Mouse (Mus musculus): ENCODE measurements around the gene Plekhg1. TPM values are rescaled to one million over a fixed set of nuclear protein-coding genes. Genes with fewer than 3 reads are reported as not detected.

Gene Plekhg1
- total RNA-seq, 2 experiments from 2014 or later, result 2.7 to 4.9 TPM

DNA sequence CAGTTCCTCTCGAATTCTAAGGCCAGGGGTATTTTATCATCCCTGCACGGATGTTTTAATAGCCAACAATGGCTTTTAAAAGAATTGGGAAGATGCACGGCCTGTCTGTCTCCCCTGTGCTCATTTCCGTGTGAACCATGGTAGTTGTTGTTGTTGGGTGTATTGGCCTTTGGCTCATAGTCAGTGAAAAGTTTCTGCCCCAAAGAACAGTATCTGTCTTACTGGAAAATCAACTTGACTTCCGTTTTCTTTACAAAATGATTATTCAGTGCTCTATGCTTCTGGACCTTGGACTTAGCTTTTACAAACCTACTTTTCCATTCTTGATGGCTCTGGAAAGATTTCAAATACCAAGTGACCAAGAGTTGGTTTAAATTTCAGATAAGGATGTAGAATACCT lies 104.3 kb downstream of the Plekhg1 start:
- no peak for TF ChIP-seq CTCF (IDR thresholded peaks at IDR 0.05)
- H3K4me3 ChIP-seq, result no peak overlapping the region
- DNase-seq, result no peak
- H3K27ac ChIP-seq, result no peak overlapping the region
- intact Hi-C loops (cut with DNase I), result no loop called here

DNA sequence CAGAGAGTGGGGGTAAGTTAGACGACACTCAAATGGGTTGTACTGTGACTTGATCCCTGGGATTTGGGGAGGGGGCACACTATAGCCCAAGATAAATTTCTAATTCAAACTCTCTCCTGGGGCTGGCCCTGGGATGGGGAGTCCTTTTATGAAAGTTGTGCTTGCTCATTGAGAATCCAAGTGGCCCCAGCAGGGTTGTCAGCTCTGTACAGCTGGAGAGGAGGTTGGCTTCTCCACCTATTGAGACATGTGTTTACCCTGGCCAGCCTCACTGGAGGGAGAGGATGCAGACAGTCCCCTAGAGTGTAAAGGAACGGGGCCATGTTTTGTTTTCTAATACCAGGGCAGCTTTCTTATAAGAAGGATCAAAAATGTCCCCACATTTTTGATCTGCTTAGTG lies 106.9 kb downstream of the Plekhg1 start:
- DNase-seq, result no peak
- Histone ChIP-seq H3K4me3 (no peak overlapping the region), H3K27ac (no peak overlapping the region)
- intact Hi-C loops (cut with DNase I), result no loop called here
- TF ChIP-seq CTCF (IDR thresholded peaks at IDR 0.05), result no peak

DNA sequence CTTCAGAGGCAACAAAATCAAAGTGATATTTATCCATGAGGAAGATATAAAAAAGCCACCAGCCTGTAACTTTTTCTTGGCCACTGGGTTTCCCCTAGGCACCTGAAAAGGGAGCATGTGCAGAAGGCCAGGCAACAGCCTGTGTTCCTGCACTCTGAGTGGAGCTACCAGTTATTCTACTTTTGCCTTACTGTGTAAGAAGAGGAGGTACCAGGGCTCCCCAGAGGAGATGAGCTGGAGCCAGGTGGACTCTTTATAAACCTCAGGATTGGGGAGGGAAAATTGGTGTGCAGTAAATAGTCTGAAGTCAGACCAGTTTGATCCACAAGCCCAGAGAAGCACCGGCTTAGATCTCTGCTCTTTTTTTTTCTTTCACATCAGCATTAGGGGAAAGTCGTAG lies 111.3 kb downstream of the Plekhg1 start:
- H3K27ac ChIP-seq, result no peak overlapping the region
- no peak for DNase-seq
- no peak overlapping the region for H3K4me3 ChIP-seq
- no peak for TF ChIP-seq CTCF (IDR thresholded peaks at IDR 0.05)
- intact Hi-C loops (cut with DNase I), result no loop called here

DNA sequence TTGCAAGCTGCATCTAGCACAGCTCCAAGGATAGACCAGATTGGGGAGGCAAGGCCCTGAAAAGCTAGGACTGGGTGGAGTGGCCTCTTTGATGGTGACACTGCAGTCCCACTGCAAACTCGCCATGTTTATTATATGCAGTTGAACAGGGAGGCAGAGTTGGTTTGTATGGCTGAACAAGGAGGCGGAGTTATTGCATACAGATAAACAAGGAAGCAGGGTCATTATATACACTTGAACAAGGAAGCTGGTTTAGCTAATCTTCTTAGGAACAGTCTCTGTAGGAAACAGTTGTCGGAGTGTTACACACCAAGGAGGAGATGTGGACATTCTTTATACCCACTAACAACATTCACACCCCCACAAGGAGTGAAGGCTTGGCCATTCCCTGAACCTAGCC lies 112.6 kb downstream of the Plekhg1 start:
- no peak for TF ChIP-seq CTCF (IDR thresholded peaks at IDR 0.05)
- no peak for DNase-seq
- intact Hi-C loops (cut with DNase I), result no loop called here
- Histone ChIP-seq H3K4me3 (no peak overlapping the region), H3K27ac (no peak overlapping the region)

DNA sequence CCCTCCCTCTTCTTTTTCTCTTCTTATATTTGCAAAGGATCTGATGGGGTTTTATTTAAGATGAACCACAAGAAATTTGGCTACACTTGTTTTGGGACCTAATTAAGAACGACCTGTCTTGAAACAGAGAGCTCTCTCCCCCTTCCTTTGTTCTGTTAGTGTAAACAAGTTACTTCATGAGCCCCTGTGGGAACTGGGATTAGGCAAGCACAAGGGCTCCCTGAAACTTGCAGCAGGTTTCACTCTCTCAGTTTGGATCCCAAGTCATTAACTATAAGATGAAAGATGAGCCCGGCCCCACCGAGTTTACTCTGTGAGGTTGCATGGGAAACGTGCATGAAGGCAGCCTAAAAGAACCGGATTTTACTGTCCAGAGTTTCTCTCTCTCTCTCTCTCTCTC lies 117.7 kb downstream of the Plekhg1 start:
- peak; percentile 21 for DNase-seq
- intact Hi-C loops (cut with DNase I), result no loop called here
- Histone ChIP-seq H3K27ac (no peak overlapping the region), H3K4me3 (no peak overlapping the region)
- TF ChIP-seq CTCF (IDR thresholded peaks at IDR 0.05), result no peak

DNA sequence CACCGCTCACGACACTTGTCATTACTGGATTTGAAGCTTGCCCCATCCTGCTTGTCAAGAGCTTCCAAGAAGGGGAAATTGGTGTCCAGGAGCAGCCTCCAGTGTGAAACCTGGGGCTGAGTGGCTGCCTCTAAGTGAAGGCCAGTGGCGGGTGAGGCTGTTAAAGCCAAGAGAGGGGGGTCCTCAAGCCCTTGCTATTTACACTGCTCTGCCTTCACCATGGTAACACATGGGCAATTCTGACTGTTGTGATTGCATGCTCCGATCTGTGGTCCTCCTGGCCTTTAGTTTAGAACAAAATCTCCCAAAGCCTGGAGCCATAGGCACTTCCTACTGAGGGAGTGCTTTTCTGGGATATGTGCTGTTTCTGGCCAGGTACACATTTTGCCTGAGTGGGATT lies 118.3 kb downstream of the Plekhg1 start:
- DNase-seq, result no peak
- intact Hi-C loops (cut with DNase I), result no loop called here
- Histone ChIP-seq H3K4me3 (no peak overlapping the region), H3K27ac (no peak overlapping the region)
- TF ChIP-seq CTCF (IDR thresholded peaks at IDR 0.05), result no peak

DNA sequence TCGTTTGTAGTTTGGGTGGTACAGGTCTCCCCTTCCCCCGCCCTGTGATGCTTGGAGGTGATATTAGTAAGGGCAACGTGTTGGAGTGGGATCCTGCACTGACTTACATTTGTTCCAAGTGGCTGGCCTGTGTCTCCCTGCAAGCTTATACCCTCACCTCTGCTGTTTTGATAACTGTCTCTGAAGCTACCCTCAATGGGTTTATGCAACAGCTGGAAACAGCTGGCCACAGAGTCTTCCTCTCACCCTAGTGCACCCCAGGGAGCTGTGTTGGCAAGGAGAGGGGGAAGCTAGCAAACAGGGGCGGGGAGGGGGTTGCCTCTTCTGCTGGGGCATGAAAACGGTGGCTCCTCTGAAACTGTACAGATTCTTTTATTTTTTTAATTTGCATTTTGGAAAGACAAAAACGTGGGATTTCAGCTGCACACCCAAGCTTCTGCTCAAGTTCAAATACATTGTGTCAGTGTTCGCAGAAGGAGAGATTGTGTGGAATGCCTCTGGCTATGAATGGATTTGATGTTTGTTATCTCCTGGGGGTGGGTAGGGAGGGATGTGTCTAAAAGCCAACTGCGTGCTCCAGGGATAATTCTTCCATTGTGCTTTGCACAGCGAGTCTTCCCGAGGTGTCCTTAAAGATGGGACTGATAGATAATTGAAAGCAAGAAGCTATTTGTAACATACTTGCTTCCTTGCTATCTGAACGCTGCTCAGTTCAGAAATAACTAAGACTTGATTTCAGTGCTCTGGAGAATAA lies 119.0 kb downstream of the Plekhg1 start:
- TF ChIP-seq CTCF (IDR thresholded peaks at IDR 0.05), result no peak
- intact Hi-C loops (cut with DNase I), result no loop called here
- Histone ChIP-seq H3K27ac (no peak overlapping the region), H3K4me3 (no peak overlapping the region)
- DNase-seq, result peak; percentile 32

DNA sequence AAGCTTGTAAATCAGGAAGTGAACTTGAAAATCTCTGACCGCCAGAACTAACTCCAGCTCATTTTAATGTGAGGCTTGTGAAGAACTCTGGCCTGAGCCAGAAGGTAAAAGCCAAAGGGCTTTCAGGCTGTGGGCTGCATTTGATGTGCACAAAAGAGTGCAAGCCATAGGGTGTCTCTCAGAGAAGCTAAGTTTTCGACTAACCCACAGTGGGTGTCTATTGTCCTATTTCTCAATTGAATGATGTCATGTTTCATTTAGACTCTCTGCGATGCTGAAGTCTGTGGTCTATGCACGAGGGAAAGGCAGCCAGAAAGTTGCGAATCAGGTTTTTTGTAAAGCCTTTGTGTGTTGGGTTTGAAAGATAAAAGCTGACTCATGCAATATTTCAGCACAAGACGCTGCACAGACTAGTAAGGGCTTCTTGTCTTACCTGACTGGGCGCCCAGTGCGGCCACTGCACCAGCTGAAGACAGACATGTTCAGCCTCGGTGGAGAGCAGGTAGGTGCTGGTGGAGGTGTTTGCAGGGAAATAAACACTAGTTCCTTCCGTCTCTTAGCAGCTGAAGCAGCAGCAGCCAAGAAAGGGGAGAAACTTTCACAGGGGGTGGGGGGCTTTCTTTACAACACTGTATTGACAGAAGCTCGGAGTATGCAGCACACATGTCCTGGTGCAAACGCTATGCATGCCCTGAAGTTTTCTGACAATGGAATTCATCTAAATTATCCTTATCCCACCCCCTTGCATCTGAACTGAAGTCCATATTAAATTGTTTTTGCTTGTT lies 123.4 kb downstream of the Plekhg1 start:
- intact Hi-C loops (cut with DNase I), result no loop called here
- H3K4me3 ChIP-seq, result peak overlapping the region; percentile 26; the same call in 1 of the 2 replicates
- no peak for TF ChIP-seq CTCF (IDR thresholded peaks at IDR 0.05)
- peak overlapping the region; percentile 4; the same call in 1 of the 2 replicates for H3K27ac ChIP-seq
- DNase-seq, result no peak

DNA sequence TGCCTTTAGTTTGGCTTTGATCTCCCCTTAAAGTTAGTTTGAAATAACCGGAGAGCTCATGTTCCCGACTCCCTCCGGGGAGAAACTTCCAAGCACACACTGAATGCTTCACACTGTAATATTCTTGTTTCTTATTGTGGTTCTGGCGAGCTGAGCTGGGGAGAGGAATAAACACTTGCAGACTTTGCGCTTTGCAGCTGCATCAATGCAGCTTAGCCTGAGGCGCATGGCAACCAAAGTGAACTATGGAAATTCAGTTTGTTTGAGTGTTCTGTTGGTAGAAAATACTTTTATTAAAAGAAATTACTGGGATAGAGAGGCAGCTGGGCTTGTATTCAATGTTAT lies 124.0 kb downstream of the Plekhg1 start:
- intact Hi-C loops (cut with DNase I), result no loop called here
- peak overlapping the region; percentile 26; the same call in 1 of the 2 replicates for H3K4me3 ChIP-seq
- DNase-seq, result no peak
- no peak for TF ChIP-seq CTCF (IDR thresholded peaks at IDR 0.05)
- no peak overlapping the region; the same call in 1 of the 2 replicates for H3K27ac ChIP-seq

DNA sequence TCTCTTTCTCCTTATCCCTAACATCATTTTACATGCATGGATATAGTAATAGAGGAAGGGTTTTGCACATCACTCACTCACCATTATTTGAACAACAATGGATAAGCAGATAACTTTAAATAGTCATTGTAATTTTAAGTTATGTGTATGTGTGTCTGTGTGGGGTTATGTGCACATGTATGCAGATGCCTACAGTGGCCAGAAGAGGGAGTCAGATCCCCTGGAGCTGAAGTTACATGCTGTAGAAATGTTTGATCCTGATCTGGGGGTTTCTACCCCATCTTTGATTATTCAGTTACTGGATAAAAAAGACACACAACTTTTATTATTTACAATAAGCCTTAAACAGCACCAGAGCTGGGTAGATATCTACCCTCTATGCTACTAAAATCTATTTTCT lies 127.1 kb downstream of the Plekhg1 start:
- Histone ChIP-seq H3K27ac (no peak overlapping the region), H3K4me3 (no peak overlapping the region)
- no peak for DNase-seq
- intact Hi-C loops (cut with DNase I), result no loop called here
- TF ChIP-seq CTCF (IDR thresholded peaks at IDR 0.05), result 0 out of 2 replicates have a peak, but pooled peaks have one; percentile 5

DNA sequence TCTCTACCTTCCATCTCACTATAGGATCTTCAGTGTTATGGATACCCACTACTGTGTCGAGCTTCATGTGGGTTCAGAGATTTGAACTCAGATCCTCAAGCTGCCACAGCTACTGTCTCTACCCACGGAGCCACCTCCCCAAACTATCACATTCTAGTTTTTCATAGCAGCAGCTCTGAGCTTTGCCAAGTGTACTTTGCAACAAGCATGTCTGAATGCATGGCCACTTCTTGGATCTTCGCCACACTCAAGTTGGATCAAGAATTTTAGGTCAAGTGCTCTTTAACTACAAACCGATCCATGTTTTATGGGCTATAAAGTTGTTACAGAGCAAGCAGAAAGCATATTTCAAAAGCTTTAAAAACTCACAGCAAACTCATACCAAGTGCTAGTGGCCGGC lies 130.7 kb downstream of the Plekhg1 start:
- intact Hi-C loops (cut with DNase I), result no loop called here
- no peak overlapping the region for H3K27ac ChIP-seq
- TF ChIP-seq CTCF (IDR thresholded peaks at IDR 0.05), result no peak
- no peak for DNase-seq
- no peak overlapping the region for H3K4me3 ChIP-seq

DNA sequence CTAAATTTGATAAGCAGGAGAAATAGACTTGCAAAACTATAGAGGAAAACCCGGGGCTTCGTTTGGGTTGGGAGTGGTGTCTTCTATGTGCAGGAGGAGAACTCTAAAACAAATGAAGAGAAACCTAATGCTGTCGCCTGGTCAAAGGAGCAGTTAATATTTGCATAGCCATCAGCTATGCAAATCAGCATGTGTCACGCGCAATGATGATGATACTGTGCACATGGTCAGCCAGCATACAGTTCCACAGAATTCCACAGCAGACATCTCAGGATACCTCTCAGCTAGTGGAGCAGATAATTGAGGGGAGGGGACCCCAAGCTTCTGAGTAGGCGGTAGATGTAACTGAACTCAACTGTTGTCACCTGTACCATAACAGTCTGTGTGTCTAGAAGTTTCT lies 133.3 kb downstream of the Plekhg1 start:
- no peak for TF ChIP-seq CTCF (IDR thresholded peaks at IDR 0.05)
- DNase-seq, result no peak
- intact Hi-C loops (cut with DNase I), result no loop called here
- Histone ChIP-seq H3K27ac (no peak overlapping the region), H3K4me3 (no peak overlapping the region)

DNA sequence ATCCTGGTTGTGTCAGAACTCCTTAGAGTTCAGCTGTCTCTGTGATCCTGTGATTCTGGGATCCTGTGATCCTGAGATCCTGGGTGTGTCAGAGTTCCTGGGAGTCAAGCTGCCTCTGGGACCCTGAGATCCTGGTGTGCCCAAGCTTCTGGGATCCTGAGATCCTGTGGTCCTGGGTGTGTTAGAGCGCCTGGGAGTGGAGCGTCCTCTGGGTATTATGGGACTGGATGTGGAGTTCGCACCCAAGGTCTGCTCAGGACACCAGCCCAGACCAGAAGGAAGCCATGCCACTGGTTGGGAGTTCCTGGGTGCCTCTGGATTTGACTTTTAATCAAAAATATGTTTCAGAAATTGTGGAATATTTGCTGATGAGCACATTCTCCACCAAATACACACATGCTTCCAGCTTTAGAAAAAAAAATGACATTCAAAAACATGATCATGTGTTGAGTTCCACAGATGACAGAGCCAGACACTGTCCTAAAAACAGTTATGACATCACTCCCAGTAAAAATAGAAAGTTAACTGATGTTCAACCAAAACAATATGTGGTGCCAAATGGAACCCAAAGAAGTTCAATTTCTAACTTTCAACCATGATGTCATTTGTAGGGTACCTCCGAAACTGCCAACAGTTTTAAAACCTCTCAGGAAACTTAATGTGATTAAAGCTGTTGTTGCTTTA lies 137.8 kb downstream of the Plekhg1 start:
- no peak for TF ChIP-seq CTCF (IDR thresholded peaks at IDR 0.05)
- Histone ChIP-seq H3K27ac (peak overlapping the region; percentile 73), H3K4me3 (no peak overlapping the region)
- intact Hi-C loops (cut with DNase I), result loop anchor here (5.0 kb wide), 1 partner anchor 51 kb away; no protein-coding TSS in a partner anchor
- DNase-seq, result peak; percentile 32

Data from gastrocnemius, adult 2 months (tissue).